Mouse (Mus musculus): Measurements from ENCODE around the gene Gramd2.

DNA sequence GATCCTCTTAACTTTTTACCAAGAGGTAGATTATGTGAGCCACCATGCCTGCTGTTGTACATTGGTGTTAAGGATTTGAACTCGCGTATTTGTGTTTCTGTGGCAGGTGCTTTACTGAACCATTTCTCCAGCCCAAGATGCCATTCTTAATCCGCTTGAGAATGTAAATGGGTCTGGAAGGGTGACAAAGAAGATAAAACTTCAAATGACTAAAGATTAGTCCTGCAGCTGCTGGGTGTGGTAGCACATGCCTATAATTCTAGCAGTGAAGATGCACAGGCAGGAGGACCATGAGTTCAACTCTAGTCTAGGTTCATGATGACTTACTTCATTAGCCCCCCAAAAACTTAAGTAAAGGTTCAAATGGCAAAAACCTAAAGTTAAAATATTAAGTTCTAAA lies 64.0 kb downstream of the Gramd2 start:
- TF ChIP-seq POLR2A (IDR thresholded peaks at IDR 0.05; ENCODE audit: extremely low read depth, insufficient read depth, low read length): no peak
- TF ChIP-seq CTCF (IDR thresholded peaks at IDR 0.05; ENCODE audit: low read depth, low read length): no peak

Measured in liver, adult 2 months (tissue).